Mouse (Mus musculus) CH12.LX (cell line): ENCODE data around the gene Wipf1. TPM values are rescaled to one million over a fixed set of nuclear protein-coding genes. Genes with fewer than 3 reads are reported as not detected.

Experiments used
- DNase-seq: peaks from one replicate; pipeline ENCODE4 v3.0.0-alpha.2; 2013; ENCODE audit errors: extremely low read depth
- H3K27ac ChIP-seq: 2 replicates; pipeline ENCODE4 v1.5.1; 2012; ENCODE audit warnings: low read depth, mild to moderate bottlenecking, control low read depth, moderate library complexity; ENCODE audit not compliant: insufficient read depth
- H3K27me3 ChIP-seq: replicated peaks from 2 replicates; pipeline ENCODE3; 2012; ENCODE audit warnings: inconsistent platforms
- H3K36me3 ChIP-seq, 2 experiments: replicated peaks in 1 of 2; 2 replicates each; pipeline versions ENCODE3 to v1.6.1; 2012; ENCODE audit warnings: inconsistent platforms in 1 of 2, low read length in 1 of 2, mild to moderate bottlenecking in 1 of 2, mixed read lengths in 1 of 2, moderate library complexity in 1 of 2; ENCODE audit not compliant: control insufficient read depth in 1 of 2, insufficient read depth in 1 of 2
- H3K4me1 ChIP-seq, 2 experiments: 2 replicates each; pipeline ENCODE4 v1.6.1; 2012; ENCODE audit warnings: inconsistent platforms in 1 of 2, moderate library complexity in 1 of 2; ENCODE audit not compliant: insufficient read depth in 2 of 2, control insufficient read depth in 1 of 2
- H3K4me2 ChIP-seq: 2 replicates; pipeline ENCODE4 v1.6.1; 2012; ENCODE audit warnings: low read depth, mild to moderate bottlenecking, control low read depth; ENCODE audit not compliant: poor library complexity, insufficient read depth, severe bottlenecking
- H3K4me3 ChIP-seq, 3 experiments: fragments of 150-350 bp in 1 of 3; sonication (generic) in 1 of 3; replicated peaks in 1 of 3; 2 replicates each; pipeline versions ENCODE3 to v1.5.1; 2011 to 2012; ENCODE audit warnings: low read depth in 2 of 3, low read length in 2 of 3, mild to moderate bottlenecking in 2 of 3, moderate library complexity in 2 of 3, control low read depth in 1 of 3, improper control_type of control experiment in 1 of 3, inconsistent platforms in 1 of 3, mixed read lengths in 1 of 3; ENCODE audit not compliant: poor library complexity in 1 of 3
- H3K79me2 ChIP-seq: replicated peaks from 2 replicates; pipeline ENCODE4 v1.6.1; 2012; ENCODE audit warnings: mild to moderate bottlenecking, moderate library complexity; ENCODE audit not compliant: control insufficient read depth, poor library complexity, insufficient read depth, severe bottlenecking; ENCODE audit errors: extremely low read depth
- H3K9ac ChIP-seq: 2 replicates; pipeline ENCODE4 v1.6.1; 2012; ENCODE audit warnings: low read depth, mild to moderate bottlenecking, control low read depth, moderate library complexity; ENCODE audit not compliant: insufficient read depth
- H3K9me3 ChIP-seq: replicated peaks from 2 replicates; pipeline ENCODE3; 2012; ENCODE audit warnings: low read length, inconsistent platforms, mixed read lengths
- BHLHE40 ChIP-seq: IDR thresholded peaks from 2 replicates; pipeline ENCODE4 v1.6.1; 2011; ENCODE audit warnings: mild to moderate bottlenecking, low read depth, low read length, improper control_type of control experiment
- CHD2 ChIP-seq: IDR thresholded peaks from 2 replicates; pipeline ENCODE4 v1.6.1; 2011; ENCODE audit warnings: low read length, improper control_type of control experiment
- E2F4 ChIP-seq: IDR thresholded peaks from 2 replicates; pipeline ENCODE4 v1.6.1; 2011; ENCODE audit warnings: low read depth, low read length, improper control_type of control experiment; ENCODE audit not compliant: insufficient replicate concordance
- EP300 ChIP-seq: IDR thresholded peaks from 2 replicates; pipeline ENCODE4 v1.6.1; 2011; ENCODE audit warnings: low read length, improper control_type of control experiment
- HCFC1 ChIP-seq: IDR thresholded peaks from 2 replicates; pipeline ENCODE4 v1.6.1; 2012; ENCODE audit warnings: low read depth, mild to moderate bottlenecking, inconsistent platforms, low read length, improper control_type of control experiment
- IRF4 ChIP-seq: IDR thresholded peaks from 2 replicates; pipeline ENCODE4 v1.6.1; 2014; ENCODE audit warnings: low read depth, mild to moderate bottlenecking, inconsistent platforms, low read length, improper control_type of control experiment
- JUN ChIP-seq: IDR thresholded peaks from 2 replicates; pipeline ENCODE4 v1.6.1; 2011; ENCODE audit warnings: low read depth, mild to moderate bottlenecking, low read length, improper control_type of control experiment, moderate library complexity; ENCODE audit not compliant: insufficient read depth
- JUND ChIP-seq: conservative IDR thresholded peaks from 2 replicates; pipeline ENCODE4 v1.6.1; 2011; ENCODE audit warnings: low read depth, low read length, improper control_type of control experiment
- KAT2A ChIP-seq: IDR thresholded peaks from 2 replicates; pipeline ENCODE4 v1.6.1; 2012; ENCODE audit warnings: low read length, improper control_type of control experiment, inconsistent platforms; ENCODE audit not compliant: insufficient replicate concordance
- MAX ChIP-seq: IDR thresholded peaks from 2 replicates; pipeline ENCODE4 v1.6.1; 2011; ENCODE audit warnings: low read length, improper control_type of control experiment
- MAZ ChIP-seq: IDR thresholded peaks from 2 replicates; pipeline ENCODE4 v1.6.1; 2012; ENCODE audit warnings: low read depth, mild to moderate bottlenecking, inconsistent platforms, low read length, improper control_type of control experiment, moderate library complexity
- MXI1 ChIP-seq: IDR thresholded peaks from 2 replicates; pipeline ENCODE4 v1.6.1; 2011; ENCODE audit warnings: mild to moderate bottlenecking, low read depth, low read length, improper control_type of control experiment
- NELFE ChIP-seq: IDR thresholded peaks from 2 replicates; pipeline ENCODE4 v1.6.1; 2011; ENCODE audit warnings: low read depth, low read length, improper control_type of control experiment
- PAX5 ChIP-seq: IDR thresholded peaks from 2 replicates; pipeline ENCODE4 v1.6.1; 2012; ENCODE audit warnings: low read length, inconsistent platforms, mixed read lengths
- POLR2A ChIP-seq: IDR thresholded peaks from 2 replicates; pipeline ENCODE4 v1.6.1; 2011; ENCODE audit warnings: low read depth, mild to moderate bottlenecking, improper control_type of control experiment, low read length
- POLR2AphosphoS2 ChIP-seq: IDR thresholded peaks from 2 replicates; pipeline ENCODE4 v1.6.1; 2011; ENCODE audit warnings: low read depth, low read length, improper control_type of control experiment
- SIN3A ChIP-seq: IDR thresholded peaks from 2 replicates; pipeline ENCODE4 v1.6.1; 2012; ENCODE audit warnings: low read length, improper control_type of control experiment, inconsistent platforms
- UBTF ChIP-seq: IDR thresholded peaks from 2 replicates; pipeline ENCODE4 v1.6.1; 2012; ENCODE audit warnings: low read depth, mild to moderate bottlenecking, inconsistent platforms, low read length, improper control_type of control experiment, moderate library complexity
- USF2 ChIP-seq: conservative IDR thresholded peaks from 2 replicates; pipeline ENCODE4 v1.6.1; 2011; ENCODE audit warnings: low read depth, low read length, improper control_type of control experiment
- ZC3H11A ChIP-seq: IDR thresholded peaks from 2 replicates; pipeline ENCODE4 v1.6.1; 2012; ENCODE audit warnings: low read depth, mild to moderate bottlenecking, inconsistent platforms, low read length, improper control_type of control experiment
- ZKSCAN1 ChIP-seq: IDR thresholded peaks from 2 replicates; pipeline ENCODE4 v1.6.1; 2012; ENCODE audit warnings: low read depth, inconsistent platforms, low read length, improper control_type of control experiment, borderline replicate concordance
- ZMIZ1 ChIP-seq: IDR thresholded peaks from 2 replicates; pipeline ENCODE4 v1.6.1; 2012; ENCODE audit warnings: low read depth, mild to moderate bottlenecking, inconsistent platforms, low read length, improper control_type of control experiment
- ZNF384 ChIP-seq: IDR thresholded peaks from 2 replicates; pipeline ENCODE4 v1.6.1; 2012; ENCODE audit warnings: low read depth, low read length, improper control_type of control experiment, inconsistent platforms
- dilution Hi-C: fragments of 300-500 bp; cut with MboI; formaldehyde crosslinking; loops from 2 replicates; pipeline ENCODE4 v1.14.3; 2020; ENCODE audit warnings: low sequenced_read_pairs; ENCODE audit not compliant: extremely low pct_unique_long_range_greater_than_20kb, extremely low pct_ligation_motif_present
- in situ Hi-C: fragments of 300-500 bp; cut with MboI; formaldehyde crosslinking; loops from 3 replicates; pipeline ENCODE4 v1.14.3; 2019; ENCODE audit warnings: low sequenced_read_pairs, low pct_ligation_motif_present, low pct_unique_long_range_greater_than_20kb, mixed read lengths
- polyA plus RNA-seq: library from polyadenylated mRNA; unstranded; fragments of >175 nt; gene quantifications from 2 replicates; pipeline ENCODE4 v1.2.1, GENCODE M21; 2012; ENCODE audit warnings: low read depth; ENCODE audit not compliant: insufficient read length
- total RNA-seq, 2 experiments: library from RNA; depleted of rRNA; stranded (reverse); fragments of 300-350 nt in 1 of 2; fragments of >200 nt in 1 of 2; gene quantifications; 2 replicates each; pipeline ENCODE4 v1.2.3; 2012 to 2014

Wipf1 gene
- total and polyA plus RNA-seq, 3 experiments: 18.3 to 95.0 (median 21.8) TPM

GRCm38 (mm10) chr2:73450172-73450715 is 79.3 kb downstream of the Wipf1 start:
- Histone ChIP-seq H3K27ac (peak overlapping the region; percentile 62), H3K4me1 (peaks cover 12 to 30% of the 10 kb centered on the region in 2 experiments), H3K9me3 (no peaks in the 10 kb centered on the region), H3K79me2 (peaks cover 69% of the 10 kb centered on the region), H3K9ac (peak overlapping the region; percentile 19; the same call in 1 of the 2 replicates), H3K4me3 (peak overlapping the region; percentile 26 to 60 (median 27)), H3K36me3 (peaks cover 19 to 40% of the 10 kb centered on the region in 2 experiments), H3K4me2 (peak overlapping the region; percentile 58), H3K27me3 (no peaks in the 10 kb centered on the region)
- TF ChIP-seq UBTF (no peak), PAX5 (no peak), KAT2A (no peak), JUND (no peak), SIN3A (peak; percentile 46), IRF4 (no peak), NELFE (no peak), ZKSCAN1 (no peak), E2F4 (no peak), MAZ (no peak), POLR2A (peak; percentile 45; the same call in 1 of the 2 replicates), EP300 (peak; percentile 67), MAX (0 out of 2 replicates have a peak, but pooled peaks have one; percentile 11), ZC3H11A (no peak), USF2 (no peak), BHLHE40 (peak; percentile 72), CHD2 (0 out of 2 replicates have a peak, but pooled peaks have one; percentile 29)
- DNase-seq: peak; percentile 83
- in situ Hi-C loops (no loop called here), dilution Hi-C loops (no loop called here)

DNA sequence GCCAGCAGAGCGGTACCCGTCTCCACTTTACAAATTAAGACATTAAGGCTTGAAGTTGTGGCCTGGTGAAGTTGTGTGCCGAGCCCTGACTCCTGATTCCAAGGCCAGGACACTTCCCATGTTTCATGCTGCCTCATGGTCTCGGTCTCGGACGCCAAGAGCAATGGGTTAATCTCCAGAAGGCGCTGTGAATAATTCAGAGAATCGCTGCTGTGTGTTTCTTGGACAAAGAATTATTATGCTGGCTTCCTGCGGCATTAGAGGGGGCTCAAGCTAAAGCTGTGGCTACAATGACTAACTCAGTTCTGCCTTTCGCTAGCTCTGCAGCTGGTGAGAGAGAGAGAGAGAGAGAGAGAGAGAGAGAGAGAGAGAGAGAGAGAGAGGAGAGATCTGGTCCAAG is 85.5 kb downstream of the Wipf1 start:
- DNase-seq: no peak
- H3K36me3 ChIP-seq: peaks cover 66 to 92% of the 10 kb centered on the region in 2 experiments

More for the DNA sequence above, 85.5 kb downstream of the Wipf1 start:
- no peak overlapping the region for H3K9ac ChIP-seq
- H3K79me2 ChIP-seq: peaks cover 26% of the 10 kb centered on the region
- H3K9me3 ChIP-seq: peaks cover 3% of the 10 kb centered on the region
- no peaks in the 10 kb centered on the region for H3K27me3 ChIP-seq
- no peak overlapping the region for H3K27ac ChIP-seq
- in situ Hi-C loops (no loop called here), dilution Hi-C loops (no loop called here)
- no peak overlapping the region for H3K4me2 ChIP-seq
- H3K4me1 ChIP-seq: peaks cover 0 to 10% of the 10 kb centered on the region in 2 experiments; a peak in 1 of 4 replicates
- TF ChIP-seq JUND (no peak), POLR2AphosphoS2 (no peak), HCFC1 (no peak), ZMIZ1 (no peak), POLR2A (no peak), MXI1 (no peak), ZNF384 (no peak), UBTF (no peak), MAZ (no peak), JUN (no peak)
- H3K4me3 ChIP-seq: no peak overlapping the region
